Mouse (Mus musculus): ENCODE measurements around the gene Fcgr1. TPM values are rescaled to one million over a fixed set of nuclear protein-coding genes. Genes with fewer than 3 reads are reported as not detected.
A peak's percentile ranks its signal among the peaks of the same experiment; 100 is the strongest.

Gene Fcgr1
- polyA plus RNA-seq, 1 experiment from 2014 or later = 4.5 TPM

- peak overlapping the region; percentile 99 for H3K27ac ChIP-seq (ENCODE audit: low read length)
- peak overlapping the region; percentile 84 for H3K9ac ChIP-seq (ENCODE audit: low read depth, low read length)
- H3K9me3 ChIP-seq (replicated peaks; ENCODE audit: control insufficient read depth, low read length) = no peaks in the 10 kb centered on the region
- ATAC-seq (ENCODE audit: low read depth) = no peak
- no peaks in the 10 kb centered on the region for H3K36me3 ChIP-seq (ENCODE audit: control insufficient read depth, insufficient read depth)
- WGBS (ENCODE audit: insufficient replicate concordance) = 53% methylated on average over 3 of the region's 3 CpGs
- H3K27me3 ChIP-seq (ENCODE audit: control insufficient read depth, insufficient read depth, low read depth, low read length) = no peaks in the 10 kb centered on the region
- peak overlapping the region; percentile 68 for H3K4me3 ChIP-seq (ENCODE audit: low read depth, low read length)
- H3K4me2 ChIP-seq (ENCODE audit: low read depth, low read length) = peak overlapping the region; percentile 70
- H3K4me1 ChIP-seq (ENCODE audit: control insufficient read depth, low read depth, low read length) = peaks cover 36% of the 10 kb centered on the region
These were observed 32.1 kb downstream of the Fcgr1 start for GRCm38 (mm10) chr3:96261623-96262022.

- Histone ChIP-seq H3K27me3 (ENCODE audit: control insufficient read depth, insufficient read depth, low read depth, low read length) (no peaks in the 10 kb centered on the region), H3K27ac (ENCODE audit: low read length) (no peak overlapping the region), H3K36me3 (ENCODE audit: control insufficient read depth, insufficient read depth) (no peaks in the 10 kb centered on the region), H3K4me3 (ENCODE audit: low read depth, low read length) (no peak overlapping the region), H3K9me3 (replicated peaks; ENCODE audit: control insufficient read depth, low read length) (no peaks in the 10 kb centered on the region), H3K9ac (ENCODE audit: low read depth, low read length) (no peak overlapping the region), H3K4me2 (ENCODE audit: low read depth, low read length) (no peak overlapping the region), H3K4me1 (ENCODE audit: control insufficient read depth, low read depth, low read length) (peaks cover 35% of the 10 kb centered on the region)
- no peak for ATAC-seq (ENCODE audit: low read depth)
- 80% methylated on average over 5 of the region's 5 CpGs for WGBS (ENCODE audit: insufficient replicate concordance)
These were observed 33.5 kb downstream of the Fcgr1 start for GRCm38 (mm10) chr3:96260220-96260619.

GRCm38 (mm10) chr3:96257190-96257589 is 36.6 kb downstream of the Fcgr1 start:
- H3K27ac ChIP-seq (ENCODE audit: low read length) = no peak overlapping the region
- peaks cover 41% of the 10 kb centered on the region for H3K4me1 ChIP-seq (ENCODE audit: control insufficient read depth, low read depth, low read length)
- no peaks in the 10 kb centered on the region for H3K9me3 ChIP-seq (replicated peaks; ENCODE audit: control insufficient read depth, low read length)
- ATAC-seq (ENCODE audit: low read depth) = no peak
- H3K9ac ChIP-seq (ENCODE audit: low read depth, low read length) = no peak overlapping the region
- no peak overlapping the region for H3K4me3 ChIP-seq (ENCODE audit: low read depth, low read length)
- WGBS (ENCODE audit: insufficient replicate concordance) = 70% methylated on average over 3 of the region's 3 CpGs
- no peak overlapping the region for H3K4me2 ChIP-seq (ENCODE audit: low read depth, low read length)
- no peaks in the 10 kb centered on the region for H3K27me3 ChIP-seq (ENCODE audit: control insufficient read depth, insufficient read depth, low read depth, low read length)
- no peaks in the 10 kb centered on the region for H3K36me3 ChIP-seq (ENCODE audit: control insufficient read depth, insufficient read depth)

DNA sequence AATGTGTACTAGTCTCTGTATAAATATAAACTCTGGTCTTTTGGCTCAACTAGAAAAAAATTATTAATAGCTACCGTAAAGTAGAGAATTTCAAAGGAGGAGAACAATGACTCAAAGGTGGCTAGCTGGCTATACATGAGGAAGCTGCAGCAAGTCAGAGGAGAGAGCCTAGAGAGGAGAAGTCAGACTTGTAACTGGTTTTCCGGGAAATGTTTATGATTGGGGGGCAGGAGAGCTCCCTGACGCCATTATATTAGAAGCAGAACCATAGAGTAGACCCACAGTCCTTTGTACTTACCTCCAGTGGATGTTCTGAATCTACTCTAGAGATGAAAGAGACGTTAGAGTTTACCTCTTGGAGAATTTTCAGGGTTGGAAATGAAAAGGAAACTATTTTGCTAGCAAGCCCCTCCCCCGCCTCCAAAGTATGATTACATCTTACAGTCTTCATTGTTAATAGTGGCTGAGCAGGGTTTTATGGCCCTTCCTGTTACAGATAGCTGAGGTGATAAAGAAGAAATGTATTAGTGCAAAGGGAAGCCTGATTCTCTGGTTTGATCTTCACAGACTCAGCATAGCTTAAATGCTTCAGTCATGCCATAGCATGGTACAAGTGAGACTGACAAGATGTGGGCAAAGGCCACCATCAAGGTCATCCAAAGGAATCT is 37.7 kb downstream of the Fcgr1 start:
- Histone ChIP-seq H3K27ac (ENCODE audit: low read length) (no peak overlapping the region), H3K4me2 (ENCODE audit: low read depth, low read length) (no peak overlapping the region)

GRCm38 (mm10) chr3:96254683-96255355 is 39.0 kb downstream of the Fcgr1 start:
- Histone ChIP-seq H3K4me3 (ENCODE audit: low read depth, low read length) (peak overlapping the region; percentile 21), H3K36me3 (ENCODE audit: control insufficient read depth, insufficient read depth) (no peaks in the 10 kb centered on the region), H3K27me3 (ENCODE audit: control insufficient read depth, insufficient read depth, low read depth, low read length) (no peaks in the 10 kb centered on the region), H3K4me2 (ENCODE audit: low read depth, low read length) (peak overlapping the region; percentile 56), H3K4me1 (ENCODE audit: control insufficient read depth, low read depth, low read length) (peaks cover 39% of the 10 kb centered on the region), H3K9me3 (replicated peaks; ENCODE audit: control insufficient read depth, low read length) (no peaks in the 10 kb centered on the region), H3K27ac (ENCODE audit: low read length) (peak overlapping the region; percentile 83), H3K9ac (ENCODE audit: low read depth, low read length) (peak overlapping the region; percentile 59)
- 25% methylated on average over 10 of the region's 10 CpGs for WGBS (ENCODE audit: insufficient replicate concordance)
- ATAC-seq (ENCODE audit: low read depth) = peak; percentile 91

More for the DNA sequence above, 37.7 kb downstream of the Fcgr1 start:
- peaks cover 31% of the 10 kb centered on the region for H3K4me1 ChIP-seq (ENCODE audit: control insufficient read depth, low read depth, low read length)
- H3K4me3 ChIP-seq (ENCODE audit: low read depth, low read length) = no peak overlapping the region
- no peaks in the 10 kb centered on the region for H3K9me3 ChIP-seq (replicated peaks; ENCODE audit: control insufficient read depth, low read length)
- no peaks in the 10 kb centered on the region for H3K27me3 ChIP-seq (ENCODE audit: control insufficient read depth, insufficient read depth, low read depth, low read length)
- WGBS (ENCODE audit: insufficient replicate concordance) = 53% methylated on average over 5 of the region's 5 CpGs
- ATAC-seq (ENCODE audit: low read depth) = no peak
- H3K9ac ChIP-seq (ENCODE audit: low read depth, low read length) = peak overlapping the region; percentile 1; the same call in 1 of the 2 replicates
- no peaks in the 10 kb centered on the region for H3K36me3 ChIP-seq (ENCODE audit: control insufficient read depth, insufficient read depth)

DNA sequence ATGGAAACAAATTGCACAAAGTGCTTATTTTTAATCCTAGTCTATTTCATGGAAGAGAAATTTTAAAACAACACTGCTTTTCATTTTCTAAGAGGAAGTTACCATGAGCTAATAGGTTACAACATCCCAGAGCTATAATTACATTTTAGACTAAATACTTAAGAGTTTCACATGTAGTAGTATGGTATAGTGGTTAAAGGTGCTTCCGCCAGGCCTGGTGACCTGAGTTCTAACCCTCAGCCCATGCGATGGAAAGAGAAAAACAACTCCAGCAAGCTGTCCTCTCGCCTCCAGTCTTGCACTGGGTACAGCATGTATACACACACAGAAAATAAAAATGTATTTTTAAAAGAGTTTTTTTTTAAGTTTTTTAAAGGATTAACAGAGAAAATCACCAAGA is 42.0 kb downstream of the Fcgr1 start:
- H3K4me3 ChIP-seq (ENCODE audit: low read depth, low read length) = no peak overlapping the region
- H3K4me2 ChIP-seq (ENCODE audit: low read depth, low read length) = no peak overlapping the region
- no peak overlapping the region for H3K9ac ChIP-seq (ENCODE audit: low read depth, low read length)
- 78% methylated on average over 3 of the region's 3 CpGs for WGBS (ENCODE audit: insufficient replicate concordance)
- no peak for ATAC-seq (ENCODE audit: low read depth)
- no peaks in the 10 kb centered on the region for H3K9me3 ChIP-seq (replicated peaks; ENCODE audit: control insufficient read depth, low read length)
- peak overlapping the region; percentile 26; the same call in 1 of the 2 replicates for H3K27ac ChIP-seq (ENCODE audit: low read length)
- H3K27me3 ChIP-seq (ENCODE audit: control insufficient read depth, insufficient read depth, low read depth, low read length) = no peaks in the 10 kb centered on the region
- H3K4me1 ChIP-seq (ENCODE audit: control insufficient read depth, low read depth, low read length) = peaks cover 50% of the 10 kb centered on the region
- no peaks in the 10 kb centered on the region for H3K36me3 ChIP-seq (ENCODE audit: control insufficient read depth, insufficient read depth)

DNA sequence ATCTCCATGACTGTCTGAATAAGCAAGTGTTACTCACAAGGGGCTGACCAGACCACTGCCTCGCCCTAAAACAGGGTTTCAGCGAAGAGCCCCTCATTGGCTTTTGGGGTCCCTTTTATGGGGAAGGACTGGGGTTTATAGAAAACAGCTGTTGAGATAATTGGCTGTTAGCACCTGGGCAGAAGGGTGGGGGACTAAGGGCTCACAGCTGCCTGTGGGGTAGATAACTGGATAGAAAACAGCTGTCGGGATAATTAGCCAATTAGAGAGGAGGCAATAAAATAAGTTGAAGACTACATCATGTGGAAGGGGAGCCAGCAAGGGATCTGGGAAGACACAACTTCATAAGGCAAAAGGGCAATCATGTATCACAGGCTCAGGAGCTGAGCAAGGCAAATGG is 42.9 kb downstream of the Fcgr1 start:
- 55% methylated on average over 3 of the region's 3 CpGs for WGBS (ENCODE audit: insufficient replicate concordance)
- Histone ChIP-seq H3K9me3 (replicated peaks; ENCODE audit: control insufficient read depth, low read length) (no peaks in the 10 kb centered on the region), H3K4me3 (ENCODE audit: low read depth, low read length) (peak overlapping the region; percentile 17), H3K4me2 (ENCODE audit: low read depth, low read length) (peak overlapping the region; percentile 16; the same call in 1 of the 2 replicates), H3K27me3 (ENCODE audit: control insufficient read depth, insufficient read depth, low read depth, low read length) (no peaks in the 10 kb centered on the region), H3K4me1 (ENCODE audit: control insufficient read depth, low read depth, low read length) (peaks cover 45% of the 10 kb centered on the region), H3K27ac (ENCODE audit: low read length) (peak overlapping the region; percentile 77), H3K36me3 (ENCODE audit: control insufficient read depth, insufficient read depth) (no peaks in the 10 kb centered on the region), H3K9ac (ENCODE audit: low read depth, low read length) (peak overlapping the region; percentile 33; the same call in 1 of the 2 replicates)
- no peak for ATAC-seq (ENCODE audit: low read depth)

DNA sequence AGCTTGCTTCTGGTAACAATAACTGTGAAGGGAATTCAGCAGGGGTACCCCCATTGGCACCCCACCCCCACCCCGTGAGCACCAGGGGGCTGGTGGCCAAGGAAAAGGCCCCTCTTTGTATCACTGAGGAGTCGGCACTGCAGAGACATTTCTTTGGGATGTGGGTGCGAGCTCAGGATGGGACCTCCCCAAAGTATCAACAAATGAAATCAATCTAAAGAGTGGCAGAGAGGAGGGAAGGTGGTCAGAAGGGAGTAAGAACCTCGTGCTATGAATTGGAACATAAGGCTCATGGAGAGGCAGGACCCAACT is 44.8 kb downstream of the Fcgr1 start:
- peak overlapping the region; percentile 95 for H3K27ac ChIP-seq (ENCODE audit: low read length)

More for the DNA sequence above, 44.8 kb downstream of the Fcgr1 start:
- no peaks in the 10 kb centered on the region for H3K27me3 ChIP-seq (ENCODE audit: control insufficient read depth, insufficient read depth, low read depth, low read length)
- H3K36me3 ChIP-seq (ENCODE audit: control insufficient read depth, insufficient read depth) = no peaks in the 10 kb centered on the region
- no peaks in the 10 kb centered on the region for H3K9me3 ChIP-seq (replicated peaks; ENCODE audit: control insufficient read depth, low read length)
- peak overlapping the region; percentile 49 for H3K4me2 ChIP-seq (ENCODE audit: low read depth, low read length)
- 64% methylated on average over 4 of the region's 4 CpGs for WGBS (ENCODE audit: insufficient replicate concordance)
- H3K9ac ChIP-seq (ENCODE audit: low read depth, low read length) = peak overlapping the region; percentile 80
- peak overlapping the region; percentile 69 for H3K4me3 ChIP-seq (ENCODE audit: low read depth, low read length)
- ATAC-seq (ENCODE audit: low read depth) = no peak
- peaks cover 34% of the 10 kb centered on the region for H3K4me1 ChIP-seq (ENCODE audit: control insufficient read depth, low read depth, low read length)
